Mouse (Mus musculus): ENCODE data around the gene Tmem88b. TPM values are rescaled to one million over a fixed set of nuclear protein-coding genes. Genes with fewer than 3 reads are reported as not detected.

Gene Tmem88b
- 1 to 10 TPM in 1 of 2 experiments, under 1 TPM in 1; 0.64 to 1.3 TPM for total RNA-seq (2021)

DNA sequence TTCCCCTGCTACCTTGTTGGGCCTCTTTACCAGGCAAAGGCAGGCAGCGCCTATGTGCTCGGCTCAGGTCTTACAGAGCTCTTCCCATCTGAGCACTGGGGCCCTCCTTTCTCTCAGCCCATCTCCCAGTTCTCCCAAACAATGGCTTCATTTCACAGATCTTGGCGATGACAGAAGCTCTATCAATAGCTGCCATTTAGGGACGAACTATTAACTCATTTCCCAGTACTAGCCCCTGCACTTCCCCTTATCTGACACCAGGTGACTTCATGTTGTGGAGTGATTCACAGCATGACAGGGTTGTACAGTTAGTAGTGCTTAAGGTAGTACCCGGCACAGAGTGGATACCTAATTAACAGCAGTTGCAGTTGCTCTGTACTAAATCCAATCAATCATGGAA, at the start of gene Tmem88b:
TSS of gene Tmem88b (minus strand) at position 56 of the 400 bp plus-strand sequence.
- no peak for DNase-seq
- intact Hi-C loops (cut with DNase I), result loop anchor here (2.0 kb wide), 1 partner anchor 65 kb away; no protein-coding TSS in a partner anchor

DNA sequence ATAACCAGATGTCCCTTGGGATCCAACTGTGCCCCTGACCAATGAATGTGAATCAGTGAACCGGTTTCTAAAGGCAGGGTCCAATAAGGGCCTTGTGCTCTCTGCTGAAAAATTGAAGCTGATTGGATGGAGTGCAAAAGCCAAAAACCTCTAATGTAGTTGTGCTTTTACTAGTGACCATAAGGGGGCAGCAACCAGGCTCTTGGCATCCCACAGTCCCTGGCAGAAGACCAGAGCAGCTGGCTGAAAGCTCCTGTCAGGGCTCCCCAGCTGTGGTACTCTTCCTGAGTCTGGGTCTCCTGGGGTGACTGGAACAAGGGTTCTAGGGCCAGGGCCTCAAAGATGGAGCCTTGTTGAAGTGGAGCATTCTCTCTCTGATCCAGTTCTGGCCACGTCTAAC, 48.2 kb upstream of the Tmem88b start:
- DNase-seq, result peak; percentile 82 to 88
- intact Hi-C loops (cut with DNase I), result loop anchor here (2.0 to 10.0 kb wide), 3 partner anchors 58 to 271 kb away; partner anchors contain the start of genes 9430015G10Rik, Acap3, Pusl1 and Ube2j2

DNA sequence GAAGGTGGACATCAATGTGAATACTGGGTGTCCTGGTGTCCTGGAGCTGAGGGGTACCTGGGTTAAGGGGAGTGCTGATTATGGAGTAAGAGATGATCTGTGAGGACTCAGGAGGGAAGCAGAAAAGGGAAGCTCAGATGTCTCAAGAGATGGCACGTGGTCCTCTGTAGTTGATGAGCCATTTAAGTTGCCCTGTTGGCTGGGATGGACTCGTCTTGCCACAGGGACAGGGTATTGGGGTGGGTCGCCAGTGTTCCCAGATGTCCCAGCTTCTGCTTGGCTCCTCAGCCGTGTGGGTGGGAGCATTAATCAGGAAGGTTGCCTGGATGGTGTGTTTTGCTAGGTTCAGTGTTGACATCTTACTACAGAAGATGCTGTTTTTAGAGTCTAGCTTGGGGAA, 47.6 kb upstream of the Tmem88b start:
- intact Hi-C loops (cut with DNase I), result loop anchor here (2.0 to 10.0 kb wide), 3 partner anchors 59 to 272 kb away; partner anchors contain the start of genes 9430015G10Rik, Acap3, Pusl1 and Ube2j2

DNA sequence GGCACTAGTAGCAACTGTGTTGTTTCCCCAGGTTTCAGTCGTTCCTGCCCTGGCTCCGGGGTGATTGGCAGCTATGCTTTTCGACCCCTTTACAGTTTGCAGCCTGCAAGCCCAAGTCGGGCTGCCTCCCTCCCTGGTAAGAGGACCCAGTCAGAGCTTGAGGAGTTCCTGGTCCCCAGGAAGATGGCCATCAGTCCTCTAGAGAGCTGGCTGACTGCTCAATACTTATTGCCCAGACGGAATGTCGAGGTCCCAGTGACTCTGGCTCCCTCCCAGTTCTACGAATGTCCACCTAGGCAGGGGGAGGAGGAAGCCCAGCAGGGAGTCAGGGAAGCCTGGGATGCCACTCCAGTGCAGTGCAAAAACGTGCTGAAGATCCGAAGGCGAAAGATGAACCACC, 46.6 kb upstream of the Tmem88b start:
- intact Hi-C loops (cut with DNase I), result loop anchor here (1.0 to 10.0 kb wide), 4 partner anchors 15 to 272 kb away; partner anchors contain the start of genes 9430015G10Rik, Acap3, Dvl1 and Pusl1
- no peak for DNase-seq

More for the DNA sequence above, 47.6 kb upstream of the Tmem88b start:
- DNase-seq, result no peak

DNA sequence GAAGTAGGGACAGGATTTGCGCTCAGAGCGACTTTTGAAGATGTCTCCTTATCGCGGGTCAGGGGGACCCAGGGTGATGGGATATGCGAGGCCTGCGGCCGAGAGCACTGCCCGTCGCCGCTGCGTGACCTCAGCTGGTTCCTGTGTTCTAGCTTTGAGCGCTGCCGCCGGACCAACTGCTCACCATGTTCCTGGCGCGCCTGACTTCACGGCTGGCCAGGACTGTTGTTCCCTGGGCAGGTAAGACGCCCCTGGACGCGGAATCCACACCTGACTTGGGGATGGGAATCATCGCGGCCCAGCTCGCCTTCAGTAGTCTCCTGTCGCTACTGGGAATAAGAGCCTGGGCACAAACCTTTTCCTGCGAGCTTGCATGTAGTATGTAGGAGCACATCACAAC, 46.2 kb upstream of the Tmem88b start:
- intact Hi-C loops (cut with DNase I), result loop anchor here (1.0 to 10.0 kb wide), 4 partner anchors 15 to 273 kb away; partner anchors contain the start of genes 9430015G10Rik, Acap3, Dvl1 and Pusl1
- no peak for DNase-seq

DNA sequence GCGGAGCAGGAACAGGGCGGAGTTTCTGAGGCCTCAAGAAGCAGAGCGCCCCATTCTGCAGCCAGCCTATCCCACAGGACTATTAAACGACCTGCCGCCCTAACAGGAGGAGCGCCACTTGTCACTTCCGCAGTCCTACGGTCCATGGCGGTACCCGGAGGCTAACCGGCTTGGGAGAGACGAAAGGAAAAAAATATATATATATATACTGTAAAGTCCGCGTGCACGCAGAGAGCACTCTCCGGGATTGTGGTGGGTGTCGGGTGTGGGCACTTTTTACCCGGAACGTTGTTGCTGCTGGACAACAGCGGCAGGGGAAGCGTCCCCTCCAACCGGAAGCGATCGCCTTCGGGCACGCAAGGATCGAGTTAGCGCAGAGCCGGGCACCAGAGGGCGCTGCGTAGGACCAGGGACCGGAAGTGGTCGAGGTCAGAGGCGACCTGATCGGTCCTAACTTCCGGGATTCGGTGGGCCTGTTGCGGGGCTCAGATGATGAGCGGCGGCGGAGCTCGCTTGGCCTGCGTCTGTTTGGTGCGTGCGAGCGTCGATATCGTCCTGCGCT, 45.6 kb upstream of the Tmem88b start, which contains the start of gene Aurkaip1:
TSS of gene Aurkaip1 (plus strand) at position 68 of the 562 bp plus-strand sequence.
- peak; percentile 94 to 96 for DNase-seq
- intact Hi-C loops (cut with DNase I), result loop anchor here (5.0 to 10.0 kb wide), 2 partner anchors 61 to 274 kb away; partner anchors contain the start of genes 9430015G10Rik, Acap3 and Pusl1

DNA sequence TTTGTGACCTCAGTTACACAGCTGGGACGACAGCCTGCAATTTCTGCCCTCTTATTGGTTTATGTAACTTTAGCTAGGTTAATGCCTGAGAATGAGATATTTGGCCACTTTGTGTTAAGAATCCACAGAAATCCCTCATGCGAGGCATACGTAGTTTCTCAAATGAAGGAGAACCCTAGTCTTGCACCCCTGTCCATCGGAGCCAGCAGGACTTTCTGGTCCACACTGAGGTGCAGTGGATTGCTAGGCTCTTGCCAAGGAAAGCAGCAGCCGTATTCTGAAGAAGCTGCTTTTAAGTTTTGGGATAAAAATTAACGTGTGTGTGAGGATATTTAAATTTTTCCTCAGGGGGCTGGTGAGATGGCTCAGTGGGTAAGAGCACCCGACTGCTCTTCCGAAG, 44.9 kb upstream of the Tmem88b start:
- no peak for DNase-seq

DNA sequence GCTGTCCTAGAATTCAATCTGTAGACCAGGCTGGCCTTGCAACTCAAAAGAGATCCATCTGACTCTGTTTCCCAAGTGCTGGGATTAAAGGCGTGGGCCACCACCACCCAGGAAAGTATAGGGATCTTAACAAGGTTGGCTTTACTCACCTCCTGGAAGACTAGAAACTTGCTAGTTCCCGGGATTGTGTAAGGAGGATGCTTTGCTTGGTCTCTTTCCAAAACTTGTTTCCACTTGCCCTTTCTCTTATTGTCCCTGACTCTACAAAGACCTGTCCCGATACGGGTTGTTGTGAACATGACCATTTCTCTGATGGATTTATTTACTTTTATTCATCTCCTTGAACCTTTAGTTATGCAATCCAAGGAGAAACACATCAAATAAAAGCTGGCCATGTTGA, 44.2 kb upstream of the Tmem88b start:
- intact Hi-C loops (cut with DNase I), result loop anchor here (1.0 to 10.0 kb wide), 3 partner anchors 16 to 275 kb away; partner anchors contain the start of genes 9430015G10Rik, Acap3 and Pusl1
- DNase-seq, result no peak

More for the DNA sequence above, 44.9 kb upstream of the Tmem88b start:
- intact Hi-C loops (cut with DNase I), result loop anchor here (1.0 to 10.0 kb wide), 3 partner anchors 16 to 274 kb away; partner anchors contain the start of genes 9430015G10Rik, Acap3 and Pusl1

DNA sequence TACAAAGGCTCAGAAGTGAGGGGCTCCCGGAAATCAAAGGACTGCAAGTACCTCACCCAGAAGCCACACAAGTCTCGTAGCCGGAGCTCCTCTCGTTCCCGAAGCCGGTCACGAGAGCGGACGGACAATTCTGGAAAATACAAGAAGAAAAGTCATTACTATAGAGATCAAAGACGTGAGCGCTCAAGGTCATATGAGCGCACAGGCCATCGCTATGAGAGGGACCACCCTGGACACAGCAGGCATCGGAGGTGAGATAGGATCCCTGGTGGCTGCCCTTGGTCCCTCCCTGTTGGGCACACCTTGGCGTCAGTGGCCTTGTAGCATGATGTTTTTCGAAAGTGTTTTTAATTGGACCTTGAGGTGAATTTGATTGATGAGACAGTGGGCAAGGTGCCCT, 37.8 kb upstream of the Tmem88b start:
- no peak for DNase-seq

DNA sequence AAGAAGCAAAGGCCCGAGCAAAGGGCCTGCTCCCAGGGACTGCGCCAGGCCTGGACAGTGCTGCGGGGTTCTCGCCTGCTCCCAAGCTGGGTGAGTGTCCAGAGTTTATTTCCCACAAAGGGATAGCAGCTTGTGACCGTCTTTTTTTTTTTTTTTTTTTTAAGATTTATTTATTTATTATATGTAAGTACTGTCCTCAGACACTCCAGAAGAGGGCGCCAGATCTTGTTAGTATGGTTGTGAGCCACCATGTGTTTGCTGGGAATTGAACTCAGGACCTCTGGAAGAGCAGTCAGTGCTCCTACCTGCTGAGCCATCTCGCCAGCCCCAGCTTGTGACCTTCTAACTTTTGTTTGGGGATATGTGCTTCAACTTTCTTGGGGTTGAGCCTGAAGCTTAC, 35.4 kb upstream of the Tmem88b start:
- intact Hi-C loops (cut with DNase I), result no loop called here
- no peak for DNase-seq

More for the DNA sequence above, 37.8 kb upstream of the Tmem88b start:
- intact Hi-C loops (cut with DNase I), result no loop called here

DNA sequence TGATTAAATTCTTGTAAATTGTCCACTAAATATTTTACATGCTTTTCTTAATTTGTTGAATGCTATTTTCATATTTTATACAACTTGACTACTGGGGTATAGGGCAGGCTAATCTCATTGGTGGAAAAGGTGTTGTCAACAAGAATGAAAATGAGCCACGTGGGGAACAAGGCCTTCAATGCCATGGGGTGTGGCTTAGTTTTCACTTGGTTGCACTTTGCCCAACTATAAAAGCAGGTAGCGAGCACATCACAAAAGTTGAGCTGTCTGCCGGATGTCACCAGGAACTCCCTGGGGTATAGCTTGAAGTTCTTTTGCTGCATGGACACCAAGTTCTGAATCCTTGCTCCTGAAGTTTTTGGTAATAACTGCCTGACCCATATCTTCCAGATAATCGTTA, 31.9 kb upstream of the Tmem88b start:
- intact Hi-C loops (cut with DNase I), result no loop called here
- DNase-seq, result no peak

DNA sequence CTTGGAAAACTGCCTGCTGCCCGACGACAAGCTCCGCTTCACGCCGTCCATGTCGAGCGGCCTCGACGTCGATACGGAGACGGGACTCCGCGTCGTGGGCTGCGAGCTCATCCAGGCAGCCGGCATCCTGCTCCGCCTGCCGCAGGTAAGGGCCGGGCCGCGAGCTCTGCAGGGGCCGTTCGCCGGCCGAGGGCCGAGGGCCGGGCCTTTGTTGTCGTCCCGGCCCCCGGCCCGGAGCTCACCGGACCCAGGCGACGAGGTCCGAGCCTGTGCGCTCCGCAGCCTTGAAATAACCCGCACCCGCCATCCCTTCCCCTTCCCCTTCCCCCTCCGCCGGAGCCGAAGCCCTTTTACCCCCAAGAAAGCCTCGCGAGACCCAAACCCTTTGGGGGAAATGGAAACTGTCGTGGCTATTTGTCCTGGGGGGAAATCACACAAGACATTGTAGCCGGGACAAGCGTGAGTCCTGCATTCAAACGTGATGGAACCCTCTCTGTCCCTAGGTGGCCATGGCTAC, 27.0 kb upstream of the Tmem88b start:
- intact Hi-C loops (cut with DNase I), result no loop called here
- no peak for DNase-seq

DNA sequence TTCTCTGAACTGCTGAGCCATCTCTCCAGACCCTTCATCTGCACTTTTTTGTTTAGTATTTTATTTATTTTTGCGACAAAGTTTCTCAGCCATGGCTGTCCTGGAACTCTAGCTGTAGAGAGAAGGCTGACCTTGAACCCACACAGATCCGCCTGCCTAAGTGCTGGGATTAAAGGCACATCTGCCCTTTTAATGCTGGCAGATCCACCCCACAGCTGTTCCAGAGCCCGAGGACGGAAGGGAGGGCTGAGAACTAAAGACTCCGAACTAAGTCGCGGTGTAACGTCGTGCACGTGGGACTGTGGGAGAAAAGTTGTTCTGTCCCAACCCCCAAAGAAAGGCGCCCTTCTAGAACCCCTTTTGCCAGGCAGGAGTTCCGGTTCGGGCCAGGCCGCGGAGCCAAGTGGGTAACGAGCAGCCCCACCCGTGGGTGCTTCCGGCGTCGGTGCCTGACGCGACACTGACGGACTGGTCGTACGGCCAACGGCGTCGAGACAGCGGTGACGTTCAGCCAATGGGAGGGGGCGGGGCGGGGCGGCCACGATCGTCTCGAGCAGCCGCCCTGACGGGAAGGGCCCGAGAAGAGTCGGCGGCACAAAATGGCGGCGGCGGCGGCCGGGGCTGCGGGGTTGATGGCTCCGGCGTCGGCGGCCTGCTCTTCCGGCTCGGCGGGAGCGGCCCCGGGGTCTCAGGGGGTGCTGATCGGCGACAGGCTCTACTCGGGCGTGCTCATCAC, 26.4 kb upstream of the Tmem88b start, which contains the start of gene Ccnl2:
TSS of gene Ccnl2 (plus strand) at position 561 of the 736 bp plus-strand sequence.
- intact Hi-C loops (cut with DNase I), result no loop called here
- DNase-seq, result peak; percentile 90 to 92

DNA sequence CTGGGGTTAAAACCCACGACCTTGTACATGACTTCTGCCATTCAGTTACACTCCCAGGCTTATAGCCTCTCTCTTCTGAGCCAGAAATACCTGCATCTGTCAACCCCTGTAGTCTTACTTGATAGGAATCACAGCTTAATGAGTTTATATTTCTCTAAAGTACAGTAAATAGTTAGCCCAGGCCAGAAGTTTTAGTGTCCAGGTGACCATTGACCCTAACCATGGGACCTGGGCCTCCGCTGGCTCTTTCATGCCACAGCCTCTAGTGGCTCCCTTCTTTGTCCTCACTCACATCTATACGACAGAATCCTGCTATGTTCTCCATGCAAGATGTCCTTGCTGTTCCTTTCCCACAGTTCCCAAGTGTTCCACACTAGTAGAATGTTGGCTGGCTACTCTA, 22.2 kb upstream of the Tmem88b start:
- DNase-seq, result no peak
- intact Hi-C loops (cut with DNase I), result no loop called here

DNA sequence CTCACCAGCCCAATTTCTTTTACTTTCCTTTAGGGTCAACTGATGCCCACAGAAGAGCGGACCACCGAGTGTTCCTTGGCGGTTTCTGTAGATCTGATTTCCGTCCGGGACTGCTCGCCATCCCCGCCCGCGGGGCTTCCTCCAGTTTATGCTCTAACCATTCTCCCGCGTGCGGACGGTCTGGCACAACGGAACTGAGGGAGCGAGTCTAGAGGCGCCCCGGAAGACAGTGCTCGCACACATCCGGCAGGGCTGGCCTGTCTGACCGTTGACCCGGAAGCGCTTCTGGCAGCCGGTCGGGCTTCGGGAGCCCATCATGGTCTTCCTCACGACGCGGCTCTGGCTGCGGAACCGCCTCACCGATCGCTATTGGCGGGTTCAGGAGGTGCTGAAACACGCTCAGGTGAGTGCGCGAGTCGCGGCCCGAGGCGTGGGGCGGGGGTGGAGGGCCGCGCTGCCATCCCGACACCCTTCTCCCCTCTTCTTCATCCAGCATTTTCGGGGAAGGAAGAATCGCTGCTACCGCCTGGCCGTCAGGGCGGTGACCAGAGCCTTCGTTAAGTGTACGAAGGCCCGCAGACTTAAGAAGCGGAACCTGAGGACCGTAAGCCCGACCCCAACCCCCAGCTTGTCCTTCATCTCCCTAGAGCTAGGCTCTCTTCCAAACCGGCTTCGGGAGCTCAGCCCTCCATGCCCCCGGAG, 17.8 kb upstream of the Tmem88b start:
- intact Hi-C loops (cut with DNase I), result no loop called here
- DNase-seq, result peak; percentile 97

DNA sequence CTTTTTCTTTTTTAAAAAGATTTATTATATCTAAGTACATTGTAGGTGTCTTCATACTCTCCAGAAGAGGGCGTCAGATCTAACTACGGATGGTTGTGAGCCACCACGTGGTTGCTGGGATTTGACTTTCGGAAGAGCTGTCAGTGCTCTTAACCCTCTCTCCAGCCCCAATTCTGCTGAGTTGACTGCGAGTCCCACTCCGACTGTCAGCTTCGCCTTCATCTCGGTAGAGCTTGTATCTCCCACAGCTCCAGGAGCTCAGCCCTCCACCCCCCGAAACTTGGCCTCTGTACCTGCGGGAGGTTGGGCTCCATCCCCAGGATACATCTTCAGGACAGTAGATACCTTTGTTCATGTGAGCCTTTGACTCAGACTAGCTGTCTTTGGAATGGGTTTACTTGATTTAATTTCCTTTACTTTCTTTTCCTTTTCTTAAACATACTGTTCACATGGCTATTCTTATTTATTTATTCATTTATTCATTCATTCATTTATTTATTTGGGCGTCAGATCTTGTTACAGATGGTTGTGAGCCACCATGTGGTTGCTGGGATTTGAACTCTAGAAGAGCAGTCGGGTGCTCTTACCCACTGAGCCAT, 17.2 kb upstream of the Tmem88b start, which contains the start of gene Mrpl20:
TSS of gene Mrpl20 (plus strand) at position 138 of the 599 bp plus-strand sequence.
- no peak for DNase-seq
- intact Hi-C loops (cut with DNase I), result no loop called here

DNA sequence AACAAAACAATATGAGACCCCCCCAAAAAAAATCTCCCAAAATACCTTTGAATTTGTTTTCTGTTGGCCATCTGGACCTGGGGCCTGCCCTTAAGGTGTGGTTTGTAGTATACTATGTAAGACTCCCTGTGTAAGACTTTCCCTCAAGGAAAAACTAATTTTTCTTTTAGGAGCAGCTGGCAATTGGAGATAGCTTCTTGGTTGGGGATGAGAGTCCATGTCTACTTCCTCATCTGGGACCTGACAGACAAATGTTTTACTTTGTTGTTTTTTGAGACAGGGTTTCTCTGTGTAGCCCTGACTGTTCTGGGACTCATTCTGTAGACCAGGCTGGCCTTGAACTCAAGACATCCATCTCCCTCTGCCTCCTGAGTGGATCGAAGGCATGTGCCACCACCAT, 16.4 kb upstream of the Tmem88b start:
- DNase-seq, result no peak
- intact Hi-C loops (cut with DNase I), result no loop called here

DNA sequence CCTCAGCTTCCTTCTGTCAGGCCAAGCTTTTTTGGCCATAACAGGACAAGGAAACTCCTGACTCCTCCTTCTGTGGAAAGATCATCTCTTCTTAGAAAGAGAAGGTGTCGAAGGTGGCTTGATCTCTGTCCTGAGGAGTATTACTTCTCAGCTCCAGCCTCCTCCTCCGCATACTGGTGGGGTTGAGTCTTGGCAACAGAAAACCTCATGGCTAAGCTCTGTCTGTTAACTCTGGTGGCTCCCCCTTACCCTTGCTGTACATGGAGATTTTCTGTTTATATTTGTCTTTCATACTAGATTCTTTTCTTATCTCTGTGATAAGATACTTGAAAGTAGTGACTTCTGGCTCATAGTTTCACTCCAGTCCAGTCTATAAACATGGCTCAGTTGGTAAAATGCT, 8.1 kb upstream of the Tmem88b start:
- intact Hi-C loops (cut with DNase I), result no loop called here
- no peak for DNase-seq

DNA sequence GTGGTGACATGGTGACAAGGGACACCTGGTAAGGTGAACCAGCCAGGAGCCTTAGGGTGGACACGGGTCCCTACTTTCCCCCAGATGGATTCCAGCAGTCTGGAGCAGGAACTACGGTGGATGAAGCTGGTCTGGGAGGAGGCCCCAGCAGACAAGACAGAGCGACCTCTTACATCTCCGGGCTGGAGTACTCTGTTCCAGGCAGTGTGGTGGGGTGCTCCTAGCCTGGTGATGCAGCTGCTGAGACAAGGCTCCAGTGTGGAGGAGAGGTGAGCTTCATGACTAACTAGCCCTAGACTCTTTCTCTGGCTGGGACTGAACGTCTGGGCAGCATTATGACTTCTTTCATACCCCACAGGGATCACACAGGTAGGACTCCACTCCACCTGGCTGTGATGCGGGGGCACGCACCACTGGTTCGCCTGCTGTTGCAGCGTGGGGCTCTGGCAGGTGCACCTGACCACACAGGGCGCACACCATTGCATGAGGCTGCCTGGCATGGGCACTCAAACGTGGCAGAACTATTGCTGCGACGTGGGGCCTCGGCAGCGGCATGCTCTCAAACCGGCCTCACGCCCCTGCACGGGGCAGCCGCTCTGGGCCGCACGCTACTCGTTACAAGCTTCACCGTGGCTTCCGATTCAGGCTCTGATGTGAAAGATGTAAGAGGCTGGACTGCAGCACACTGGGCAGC, 5.7 kb upstream of the Tmem88b start:
- no peak for DNase-seq
- intact Hi-C loops (cut with DNase I), result no loop called here
